Mouse (Mus musculus): ENCODE measurements around the gene Hist1h2ac.
"Not testable (repeated sequence)": the region's sequence is repeated elsewhere in the genome, so short reads cannot be mapped to it uniquely, and the experiment has no call there.

Gene Hist1h2ac

GRCm38 (mm10) chr13:23683755-23684281 lies at the start of gene Hist1h2ac, which contains the start of gene Hist1h2bc:
Gene Hist1h2ac (minus strand): TSS chr13:23683948.
Gene Hist1h2bc (plus strand): TSS chr13:23684199.
- peak; percentile 85 for DNase-seq (ENCODE audit: low spot score)

DNA sequence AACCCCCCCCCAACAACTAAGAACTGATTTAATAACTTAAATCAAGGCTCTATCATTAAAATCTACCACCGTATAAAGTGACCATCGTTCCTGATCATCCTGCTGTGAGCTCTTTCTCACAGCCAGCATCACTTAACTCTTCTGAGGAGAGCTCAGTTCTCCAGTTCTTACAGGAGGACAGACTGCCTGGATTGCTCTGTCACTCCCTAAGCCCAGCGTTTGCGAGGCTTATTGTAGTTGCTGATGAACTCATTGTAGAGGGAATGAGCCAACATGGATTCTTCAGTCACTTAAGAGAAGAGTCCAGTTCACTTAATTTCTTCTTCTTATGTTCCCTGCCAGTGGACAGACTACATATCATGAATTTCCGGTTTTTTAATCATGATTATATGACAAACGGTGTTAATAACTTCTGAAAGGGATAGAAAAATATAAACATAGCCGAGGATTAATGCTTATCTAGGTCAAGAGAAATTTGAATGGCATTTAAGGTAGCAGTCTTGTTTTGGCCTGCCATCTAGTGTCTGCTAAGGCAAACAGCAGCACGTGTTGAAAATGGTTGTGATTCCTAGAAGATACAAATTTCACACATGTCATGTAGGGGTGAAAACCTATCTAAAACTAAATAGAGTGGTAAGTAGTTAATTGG lies 48.5 kb upstream of the Hist1h2ac start:
- peak; percentile 40 for DNase-seq (ENCODE audit: low spot score)

DNA sequence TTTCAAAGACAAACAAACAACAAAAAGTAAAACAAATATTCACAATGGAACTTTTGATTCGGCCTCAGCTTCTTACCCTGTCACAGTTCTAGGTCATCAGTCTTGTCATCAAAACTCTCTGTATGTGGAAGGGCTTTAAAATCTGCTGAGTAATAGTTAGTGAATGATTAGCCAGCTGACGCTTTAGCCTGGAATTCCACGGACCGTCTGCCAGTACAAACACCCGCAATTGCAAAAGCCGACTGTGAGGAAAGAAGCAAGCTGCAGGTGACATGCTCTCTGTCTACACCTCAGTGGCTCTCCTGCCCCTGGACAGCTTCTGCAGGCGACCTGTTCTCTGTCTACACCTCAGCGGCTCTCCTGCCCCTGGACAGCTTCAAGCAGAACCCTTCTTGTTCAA lies 46.7 kb upstream of the Hist1h2ac start:
- DNase-seq (ENCODE audit: low spot score), result no peak

DNA sequence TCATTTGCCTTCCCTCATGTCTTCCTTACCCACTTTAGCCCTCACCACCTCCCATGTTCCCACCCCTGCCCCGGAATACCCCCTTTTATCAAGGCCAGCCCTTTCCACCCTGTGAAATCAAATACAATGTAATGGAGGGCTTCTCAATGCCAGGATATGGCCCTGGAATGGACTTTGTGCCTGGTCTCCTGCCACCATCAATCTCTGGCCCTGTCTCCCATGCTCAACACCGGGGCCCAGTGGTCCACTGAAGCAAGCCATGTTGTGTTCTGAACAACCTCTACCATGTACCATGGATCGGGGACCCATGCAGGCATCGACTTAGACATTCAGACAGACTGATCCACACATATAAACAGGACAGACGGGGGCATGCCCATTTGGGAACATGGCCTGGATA lies 46.0 kb upstream of the Hist1h2ac start:
- no peak for DNase-seq (ENCODE audit: low spot score)

DNA sequence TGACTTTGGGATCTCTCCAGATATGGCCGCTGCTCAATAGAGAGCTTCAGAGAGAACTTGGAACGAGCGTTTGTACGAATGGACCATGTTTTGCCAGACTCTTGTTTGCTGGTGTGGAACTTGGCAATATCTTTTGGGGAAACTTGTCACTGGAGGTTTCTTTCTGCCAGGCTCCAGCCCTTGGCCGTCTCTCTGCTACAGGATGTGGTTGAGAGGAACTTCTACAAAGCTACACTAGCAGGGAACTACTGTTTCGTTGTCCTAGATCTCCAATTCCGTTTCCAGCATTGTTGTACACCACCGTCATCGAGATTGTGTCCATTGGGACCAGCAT lies 45.4 kb upstream of the Hist1h2ac start:
- no peak for DNase-seq (ENCODE audit: low spot score)

DNA sequence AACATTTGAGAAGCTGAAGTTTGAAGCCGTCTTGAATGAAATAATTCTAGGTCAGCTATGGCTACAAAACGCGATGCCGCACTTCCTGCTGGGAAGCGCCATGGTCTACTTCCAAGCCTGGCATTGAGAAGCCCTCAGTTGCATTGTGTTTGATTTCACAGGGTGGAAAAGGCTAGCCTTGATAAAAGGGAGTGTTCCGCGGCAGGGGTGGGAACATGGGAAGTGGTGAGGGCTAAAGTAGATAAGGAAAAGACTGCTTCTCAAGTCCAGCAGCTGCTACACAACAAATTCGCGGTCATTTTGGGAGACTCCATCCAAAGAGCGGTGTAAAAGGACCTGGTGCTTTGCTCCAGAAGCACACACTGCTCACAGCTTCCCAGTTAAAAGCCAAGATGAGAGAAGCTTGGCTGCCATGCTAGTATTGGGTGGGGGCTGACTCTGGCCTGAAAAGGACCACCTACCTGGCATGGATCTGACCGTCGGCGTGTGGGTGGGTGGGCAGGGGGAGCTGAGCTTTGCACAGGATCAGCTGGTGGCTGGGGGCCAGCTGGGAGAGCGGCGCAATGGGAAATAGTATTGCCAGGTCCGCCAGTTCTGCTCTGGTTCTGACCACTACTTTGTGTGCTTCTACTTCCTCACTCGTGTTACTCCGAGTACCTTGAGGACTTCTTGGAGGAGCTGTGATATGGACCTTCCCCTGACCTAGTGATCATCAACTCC lies 44.9 kb upstream of the Hist1h2ac start:
- DNase-seq (ENCODE audit: low spot score), result no peak

- no peak for DNase-seq (ENCODE audit: low spot score)
Measured at GRCm38 (mm10) chr13:23725213-23725612, 41.5 kb upstream of the Hist1h2ac start.

GRCm38 (mm10) chr13:23724239-23724638 lies 40.5 kb upstream of the Hist1h2ac start:
- no peak for DNase-seq (ENCODE audit: low spot score)

- DNase-seq (ENCODE audit: low spot score), result not testable (repeated sequence)
Measured at GRCm38 (mm10) chr13:23717593-23718245, 34.0 kb upstream of the Hist1h2ac start.

- DNase-seq (ENCODE audit: low spot score), result no peak
Measured at GRCm38 (mm10) chr13:23717176-23717575, 33.4 kb upstream of the Hist1h2ac start.

DNA sequence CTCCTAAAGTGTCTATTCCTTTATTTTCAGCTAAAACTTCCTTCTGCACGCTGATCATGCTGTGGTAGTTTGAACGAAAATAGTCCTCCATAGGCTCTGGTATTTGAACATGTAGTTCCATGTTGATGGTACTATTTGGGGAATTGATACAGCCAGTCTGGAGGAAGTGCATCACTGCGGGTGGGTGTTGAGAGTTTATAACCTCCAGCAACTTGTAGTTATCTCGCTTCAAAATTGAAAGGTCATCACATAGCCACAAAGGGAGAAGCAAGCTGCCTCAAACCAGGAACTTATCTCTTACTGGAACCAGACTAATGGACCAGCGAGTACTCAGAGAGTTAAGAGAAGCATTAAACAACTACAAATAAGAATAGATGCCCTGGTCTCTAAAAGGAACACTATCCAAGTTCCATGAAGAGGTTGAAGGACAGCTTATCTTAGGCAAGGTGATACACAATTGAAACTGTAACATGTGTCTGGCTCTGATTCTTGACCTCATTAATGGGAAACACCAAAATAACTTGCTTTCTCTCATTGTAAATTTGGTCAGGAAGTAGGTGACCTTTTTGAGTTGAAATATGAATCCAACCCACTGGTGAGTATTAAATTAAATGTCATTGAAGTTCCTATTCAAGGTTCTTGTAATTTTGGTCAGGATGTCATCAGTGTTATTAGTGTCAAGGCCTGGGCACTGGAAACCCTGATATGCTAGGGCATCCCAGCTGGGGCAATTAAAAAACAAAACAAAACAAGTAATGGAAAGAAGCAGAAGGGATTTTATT lies 32.7 kb upstream of the Hist1h2ac start:
- DNase-seq (ENCODE audit: low spot score), result no peak

DNA sequence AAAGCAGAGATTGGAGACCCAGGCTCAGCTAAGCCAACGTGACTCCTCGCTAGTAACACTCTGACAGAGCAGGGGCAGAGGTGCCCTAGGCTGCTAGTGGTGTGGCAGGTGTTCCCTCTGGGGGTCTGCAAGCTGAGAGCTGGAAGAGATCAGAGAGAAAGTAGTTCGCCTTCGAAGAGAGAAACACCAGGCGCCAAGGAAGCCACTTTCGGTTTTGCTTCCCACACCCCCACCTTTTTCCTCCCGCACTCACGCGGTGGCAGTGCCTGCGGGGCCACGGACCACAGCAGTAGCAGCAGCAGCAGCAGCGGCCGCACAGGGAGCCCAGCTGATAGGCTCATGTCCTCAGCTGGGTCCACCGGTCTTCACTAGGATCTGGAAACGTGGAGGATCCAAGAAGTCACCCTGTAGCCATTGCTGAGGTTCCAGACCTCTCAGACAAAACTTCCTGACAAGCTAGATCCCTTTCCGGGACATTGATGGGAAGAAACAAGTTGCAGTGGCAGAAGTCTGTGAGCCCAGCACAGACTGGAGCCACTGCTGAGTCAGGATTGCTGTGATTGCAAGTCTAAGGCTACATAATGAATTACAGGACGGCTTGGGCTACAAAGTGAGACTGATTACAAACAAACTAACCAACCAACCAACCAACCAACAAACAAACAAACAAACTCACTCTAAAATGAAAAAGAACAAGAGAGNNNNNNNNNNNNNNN lies 26.8 kb upstream of the Hist1h2ac start, which contains the start of gene Hfe:
Hfe (minus strand) TSS at position 481 of the 716 bp plus-strand sequence.
- peak; percentile 74 for DNase-seq (ENCODE audit: low spot score)

- no peak for DNase-seq (ENCODE audit: low spot score)
Measured at GRCm38 (mm10) chr13:23709714-23710373, 26.1 kb upstream of the Hist1h2ac start.

DNA sequence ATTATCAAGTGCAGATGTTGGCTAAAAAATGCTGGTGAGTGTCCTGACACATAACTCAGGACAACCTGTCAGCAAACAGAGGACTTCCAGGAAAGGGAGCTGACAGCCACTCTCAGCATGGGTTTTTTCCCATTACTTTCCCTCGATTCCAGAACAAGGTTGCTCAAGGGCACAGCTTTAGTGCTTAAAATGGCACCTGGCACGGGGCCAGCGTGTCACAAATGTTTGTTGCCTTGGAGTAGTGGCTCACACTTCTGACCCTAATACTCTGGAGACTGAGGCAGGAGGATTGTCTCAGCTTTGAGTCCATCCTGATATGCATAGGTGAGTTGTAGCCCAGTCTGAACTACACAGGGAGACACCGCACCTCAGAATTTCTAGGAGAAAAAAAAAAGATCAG lies 24.9 kb upstream of the Hist1h2ac start:
- no peak for DNase-seq (ENCODE audit: low spot score)

- DNase-seq (ENCODE audit: low spot score), result no peak
Measured at GRCm38 (mm10) chr13:23708041-23708440, 24.3 kb upstream of the Hist1h2ac start.

DNA sequence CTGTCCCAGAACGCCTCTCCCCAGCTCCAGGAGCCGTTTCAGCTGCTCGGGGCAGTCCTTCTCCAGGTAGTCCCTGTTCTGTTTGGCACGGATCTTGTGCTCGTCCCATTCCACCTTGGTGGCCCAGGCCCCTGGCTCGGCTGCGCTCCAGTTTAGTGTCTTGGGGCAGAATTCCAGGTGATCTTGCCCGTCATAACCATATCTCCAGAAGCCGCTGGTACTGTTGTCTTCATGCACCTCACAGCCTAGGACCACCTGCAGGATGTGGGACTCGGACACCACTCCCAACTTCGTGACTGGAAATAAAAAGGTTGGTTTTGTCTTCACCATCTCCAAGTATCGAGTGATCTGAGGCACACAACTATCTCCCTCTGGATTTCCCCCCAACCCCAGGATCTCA lies 23.0 kb upstream of the Hist1h2ac start:
- DNase-seq (ENCODE audit: low spot score), result no peak

DNA sequence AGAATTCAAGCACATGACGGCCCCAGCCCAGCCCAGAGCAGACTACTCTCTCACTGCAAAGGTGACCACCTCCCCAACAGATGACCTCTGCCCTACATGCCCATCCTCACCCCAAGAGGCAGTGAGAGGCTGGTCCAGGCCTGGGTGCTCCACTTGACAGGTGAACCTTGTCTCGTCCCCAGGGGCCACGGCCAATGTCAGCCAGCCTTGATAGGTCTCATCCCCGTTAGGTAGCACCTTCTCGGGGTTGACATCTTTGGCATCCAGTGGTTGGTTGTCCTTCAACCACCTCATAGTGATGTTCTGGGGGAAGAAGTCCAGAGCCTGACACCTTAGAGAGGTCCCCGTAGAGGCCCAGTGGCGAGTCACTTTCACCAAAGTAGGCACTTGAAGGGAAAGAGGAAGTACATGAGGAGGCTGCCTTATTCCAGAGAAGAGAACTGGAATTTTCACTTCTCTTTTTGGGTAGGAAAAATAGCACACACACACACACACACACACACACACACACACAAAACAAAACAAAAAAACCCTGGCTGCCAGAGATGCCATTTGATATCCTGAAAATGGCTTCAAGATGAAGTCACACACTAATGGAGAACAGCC lies 22.1 kb upstream of the Hist1h2ac start:
- DNase-seq (ENCODE audit: low spot score), result no peak

- DNase-seq (ENCODE audit: low spot score), result not testable (repeated sequence)
Measured at GRCm38 (mm10) chr13:23702801-23703200, 19.1 kb upstream of the Hist1h2ac start.

GRCm38 (mm10) chr13:23702220-23702619 lies 18.5 kb upstream of the Hist1h2ac start:
- no peak for DNase-seq (ENCODE audit: low spot score)

- DNase-seq (ENCODE audit: low spot score), result peak; percentile 76
Measured at GRCm38 (mm10) chr13:23700786-23701520, 17.2 kb upstream of the Hist1h2ac start.

Data from T-cell, adult 2 months (primary cell).